Mouse (Mus musculus) thymus, adult 2 months (tissue): ENCODE measurements around the gene Polr2h.

Experiments used
- CTCF ChIP-seq: fragments of 200-500 bp; IDR thresholded peaks from 2 replicates; pipeline ENCODE4 v1.5.1; 2012; ENCODE audit warnings: mild to moderate bottlenecking, control low read depth, low read length, moderate library complexity, borderline replicate concordance; ENCODE audit not compliant: control insufficient read depth, poor library complexity, insufficient read depth; ENCODE audit errors: extremely low read depth
- POLR2A ChIP-seq: fragments of 200-500 bp; IDR thresholded peaks from 2 replicates; pipeline ENCODE4 v1.6.1; 2012; ENCODE audit warnings: mild to moderate bottlenecking, low read length, control low read depth, moderate library complexity; ENCODE audit not compliant: control insufficient read depth, poor library complexity, insufficient read depth; ENCODE audit errors: extremely low read depth

- TF ChIP-seq CTCF = no peak
- TF ChIP-seq POLR2A = no peak
Measured at GRCm38 (mm10) chr16:20736168-20736567, 18.7 kb downstream of the Polr2h start.
